Mouse (Mus musculus): ENCODE measurements around the gene Noct.
A peak's percentile ranks its signal among the peaks of the same experiment; 100 is the strongest.

The Noct gene

GRCm38 (mm10) chr3:51230886-51231285 is 6.6 kb downstream of the Noct start:
- DNase-seq (ENCODE audit: low spot score in 2 of 2) = no peak

GRCm38 (mm10) chr3:51231499-51231898 is 7.3 kb downstream of the Noct start:
- no peak for DNase-seq (ENCODE audit: low spot score in 2 of 2)

GRCm38 (mm10) chr3:51232205-51232910 is 8.1 kb downstream of the Noct start:
- DNase-seq (ENCODE audit: low spot score in 2 of 2) = no peak

- DNase-seq (ENCODE audit: low spot score in 2 of 2) = no peak
Observed at GRCm38 (mm10) chr3:51233474-51233873, 9.2 kb downstream of the Noct start.

GRCm38 (mm10) chr3:51233918-51234751 is 9.9 kb downstream of the Noct start:
- DNase-seq (ENCODE audit: low spot score in 2 of 2) = peak; percentile 80 to 82

GRCm38 (mm10) chr3:51234752-51235055 is 10.5 kb downstream of the Noct start:
- DNase-seq (ENCODE audit: low spot score in 2 of 2) = no peak

- DNase-seq (ENCODE audit: low spot score in 2 of 2) = no peak
Observed at GRCm38 (mm10) chr3:51238515-51238914, 14.3 kb downstream of the Noct start.

GRCm38 (mm10) chr3:51239541-51239940 is 15.3 kb downstream of the Noct start:
- no peak for DNase-seq (ENCODE audit: low spot score in 2 of 2)

- DNase-seq (ENCODE audit: low spot score in 2 of 2) = no peak
Observed at GRCm38 (mm10) chr3:51247704-51248103, 23.5 kb downstream of the Noct start.

GRCm38 (mm10) chr3:51248600-51248999 is 24.4 kb downstream of the Noct start:
- DNase-seq (ENCODE audit: low spot score in 2 of 2) = no peak

- DNase-seq (ENCODE audit: low spot score in 2 of 2) = no peak
Observed at GRCm38 (mm10) chr3:51249460-51249859, 25.2 kb downstream of the Noct start.

- DNase-seq (ENCODE audit: low spot score in 2 of 2) = no peak
Observed at GRCm38 (mm10) chr3:51249866-51250265, 25.6 kb downstream of the Noct start.

- no peak for DNase-seq (ENCODE audit: low spot score in 2 of 2)
Observed at GRCm38 (mm10) chr3:51251057-51251456, 26.8 kb downstream of the Noct start.

GRCm38 (mm10) chr3:51252223-51252622 is 28.0 kb downstream of the Noct start:
- no peak for DNase-seq (ENCODE audit: low spot score in 2 of 2)

GRCm38 (mm10) chr3:51252689-51253402 is 28.6 kb downstream of the Noct start:
- DNase-seq (ENCODE audit: low spot score in 2 of 2) = no peak

- DNase-seq (ENCODE audit: low spot score in 2 of 2) = no peak
Observed at GRCm38 (mm10) chr3:51254784-51255183, 30.5 kb downstream of the Noct start.

- DNase-seq (ENCODE audit: low spot score in 2 of 2) = no peak
Observed at GRCm38 (mm10) chr3:51256450-51256849, 32.2 kb downstream of the Noct start.

GRCm38 (mm10) chr3:51258070-51258469 is 33.8 kb downstream of the Noct start:
- DNase-seq (ENCODE audit: low spot score in 2 of 2) = no peak

GRCm38 (mm10) chr3:51262942-51263341 is 38.7 kb downstream of the Noct start:
- DNase-seq (ENCODE audit: low spot score in 2 of 2) = no peak

- DNase-seq (ENCODE audit: low spot score in 2 of 2) = no peak
Observed at GRCm38 (mm10) chr3:51268434-51268833, 44.2 kb downstream of the Noct start.

GRCm38 (mm10) chr3:51270069-51270817 is 46.0 kb downstream of the Noct start:
- DNase-seq (ENCODE audit: low spot score in 2 of 2) = no peak

- peak; percentile 97 to 98 for DNase-seq (ENCODE audit: low spot score in 2 of 2)
Observed at GRCm38 (mm10) chr3:51275956-51276398, 51.7 kb downstream of the Noct start.

All from right cerebral cortex, adult 2 months (tissue).